11 mouse cellular contexts compared by ENCODE assay signal in the genomic region with DNA sequence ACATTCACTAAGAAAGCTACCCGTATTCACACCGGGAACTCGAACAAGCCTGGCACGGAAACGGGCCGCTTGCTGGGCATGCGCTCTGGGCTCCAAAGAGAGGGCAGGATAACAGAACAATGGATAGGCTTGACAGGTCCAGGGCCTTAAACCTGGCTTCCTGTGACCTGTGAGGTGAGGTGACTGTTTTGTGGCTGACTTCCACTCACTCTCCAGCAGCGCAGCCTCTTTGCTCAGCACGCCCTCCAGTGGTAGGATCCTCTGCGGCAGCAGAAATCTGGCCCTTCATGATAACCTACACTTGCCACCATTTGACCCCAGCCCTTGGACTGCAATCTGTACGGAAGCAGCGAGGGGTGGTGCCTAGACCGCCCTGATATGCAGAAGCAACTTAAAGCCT. TPM values are rescaled to one million over a fixed set of nuclear protein-coding genes. Genes with fewer than 3 reads are reported as not detected.
DNase-seq lines count a peak whose midpoint lies in the region; ATAC-seq lines count a peak whose summit lies in the region.
"Had no signal": no experiment of that assay in that cellular context is flagged by ENCODE, and none has a peak within 500 bp of the region (broad histone marks: within the 10 kb centered on the region; RNA-seq: fewer than 3 reads in every experiment).

No protein-coding gene starts in this region.

- 22% methylated on average over 13 of the region's 13 CpGs for WGBS in forebrain, embryonic 11.5 days
- 21% methylated on average over 13 of the region's 13 CpGs for WGBS in forebrain, embryonic 15.5 days
- 19% methylated on average over 13 of the region's 13 CpGs for WGBS in neural tube, embryonic 12.5 days

- 0 out of 2 replicates have a peak, but pooled peaks cover 2% of the 10 kb centered on the region for H3K4me1 ChIP-seq in forebrain, embryonic 11.5 days (replicated peaks; ENCODE audit: control insufficient read depth, insufficient read depth, low read length)
- no peaks in the 10 kb centered on the region for H3K4me1 ChIP-seq in forebrain, embryonic 15.5 days
- H3K4me1 ChIP-seq in neural tube, embryonic 12.5 days, result no peaks in the 10 kb centered on the region
- H3K4me1 ChIP-seq: limb, embryonic 13.5 days had no signal

- no peak for DNase-seq in forebrain, embryonic 11.5 days (ENCODE audit: low spot score)
- no peak for DNase-seq in neural tube, embryonic 10.5 days (ENCODE audit: extremely low spot score, low spot score)
- peak; percentile 36 for DNase-seq in kidney, postnatal 14 days
- no peak for DNase-seq in frontal cortex, postnatal 14 days (ENCODE audit: low spot score in 2 of 2)
- no peak for DNase-seq in cerebellum, postnatal 36 days
- DNase-seq: heart, postnatal 36 days had no signal

- no peak overlapping the region for H3K9ac ChIP-seq in forebrain, embryonic 11.5 days (ENCODE audit: low read length)
- H3K9ac ChIP-seq in forebrain, embryonic 15.5 days (replicated peaks), result no peak overlapping the region
- H3K9ac ChIP-seq in neural tube, embryonic 12.5 days, result no peak overlapping the region
- H3K9ac ChIP-seq: limb, embryonic 13.5 days had no signal

- no peak overlapping the region for H3K4me3 ChIP-seq in forebrain, embryonic 11.5 days (ENCODE audit: low read depth, low read length)
- no peak overlapping the region for H3K4me3 ChIP-seq in forebrain, embryonic 15.5 days
- H3K4me3 ChIP-seq in neural tube, embryonic 12.5 days, result no peak overlapping the region
- H3K4me3 ChIP-seq: limb, embryonic 13.5 days had no signal

- H3K27ac ChIP-seq in forebrain, embryonic 11.5 days (ENCODE audit: low read depth, low read length), result no peak overlapping the region
- no peak overlapping the region for H3K27ac ChIP-seq in forebrain, embryonic 15.5 days (replicated peaks)
- H3K27ac ChIP-seq in neural tube, embryonic 12.5 days, result no peak overlapping the region
- H3K27ac ChIP-seq: limb, embryonic 13.5 days had no signal

- H3K36me3 ChIP-seq in forebrain, embryonic 11.5 days (ENCODE audit: control insufficient read depth, insufficient read depth, low read length), result no peaks in the 10 kb centered on the region
- H3K36me3 ChIP-seq in forebrain, embryonic 15.5 days, result no peaks in the 10 kb centered on the region
- no peaks in the 10 kb centered on the region for H3K36me3 ChIP-seq in neural tube, embryonic 12.5 days
- H3K36me3 ChIP-seq: limb, embryonic 13.5 days had no signal

- H3K27me3 ChIP-seq in forebrain, embryonic 11.5 days (ENCODE audit: control insufficient read depth, insufficient read depth, low read length), result no peaks in the 10 kb centered on the region
- H3K27me3 ChIP-seq in forebrain, embryonic 15.5 days, result no peaks in the 10 kb centered on the region; the same call in 1 of the 2 replicates
- peaks cover 8% of the 10 kb centered on the region for H3K27me3 ChIP-seq in neural tube, embryonic 12.5 days (replicated peaks)

- no peak for ATAC-seq in forebrain, embryonic 11.5 days (replicated peaks; ENCODE audit: low FRiP score)
- no peak for ATAC-seq in forebrain, embryonic 15.5 days (replicated peaks)
- no peak for ATAC-seq in neural tube, embryonic 12.5 days (ENCODE audit: low FRiP score, low read depth)
- ATAC-seq in granulocyte monocyte progenitor cell, adult 5-6 weeks (replicated peaks; ENCODE audit: poor library complexity, severe bottlenecking), result no peak

- H3K9me3 ChIP-seq in forebrain, embryonic 11.5 days (ENCODE audit: control insufficient read depth, low read length), result no peaks in the 10 kb centered on the region
- no peaks in the 10 kb centered on the region for H3K9me3 ChIP-seq in forebrain, embryonic 15.5 days
- H3K9me3 ChIP-seq in neural tube, embryonic 12.5 days, result 0 out of 2 replicates have a peak, but pooled peaks cover 3% of the 10 kb centered on the region
- H3K9me3 ChIP-seq: limb, embryonic 13.5 days had no signal

- H3K4me2 ChIP-seq in forebrain, embryonic 11.5 days (ENCODE audit: low read depth, low read length, severe bottlenecking), result 0 out of 2 replicates have a peak overlapping the region, but pooled peaks have one; percentile 8
- no peak overlapping the region; the same call in 1 of the 2 replicates for H3K4me2 ChIP-seq in forebrain, embryonic 15.5 days (replicated peaks)
- H3K4me2 ChIP-seq in neural tube, embryonic 12.5 days (replicated peaks), result peak overlapping the region; percentile 38
- H3K4me2 ChIP-seq: limb, embryonic 13.5 days had no signal

RNA-seq across cellular contexts. Expression of a gene that starts 19.7 kb away (rescaled TPM):
- polyA plus RNA-seq in forebrain, embryonic 11.5 days (2014; fragmentation: Nextera tagmentation; extraction: Ambion mirVana), result 0.11 and 0.25 TPM in 2 replicates
- polyA plus RNA-seq in forebrain, embryonic 15.5 days (2015; fragmentation: Nextera tagmentation; extraction: Ambion mirVana), result 0.59 and 0.67 TPM in 2 replicates
- polyA plus RNA-seq in neural tube, embryonic 12.5 days (2016; fragmentation: Nextera tagmentation; extraction: Ambion mirVana), result 0.08 TPM in 1 of 2 replicates, not detected in the other
- not detected in 2 replicates for total RNA-seq in granulocyte monocyte progenitor cell, adult 5-6 weeks (2014; fragmentation: Nextera tagmentation)
- not detected in 2 replicates for total RNA-seq in granulocyte monocyte progenitor cell, adult 5-6 weeks (2017)
- total RNA-seq: heart, postnatal 36 days had no signal
- polyA plus RNA-seq: limb, embryonic 13.5 days had no signal

RNA-seq across cellular contexts. Expression of a gene that starts 22.8 kb away (rescaled TPM):
- polyA plus RNA-seq in forebrain, embryonic 11.5 days (2014; fragmentation: Nextera tagmentation; extraction: Ambion mirVana), result not detected in 2 replicates
- polyA plus RNA-seq in forebrain, embryonic 15.5 days (2015; fragmentation: Nextera tagmentation; extraction: Ambion mirVana), result not detected in 2 replicates
- polyA plus RNA-seq in neural tube, embryonic 12.5 days (2016; fragmentation: Nextera tagmentation; extraction: Ambion mirVana), result not detected in 2 replicates
- not detected in 2 replicates for total RNA-seq in granulocyte monocyte progenitor cell, adult 5-6 weeks (2014; fragmentation: Nextera tagmentation)
- not detected in 2 replicates for total RNA-seq in granulocyte monocyte progenitor cell, adult 5-6 weeks (2017)
- total RNA-seq: heart, postnatal 36 days had no signal
- polyA plus RNA-seq: limb, embryonic 13.5 days; neural tube, embryonic 11.5 days had no signal

RNA-seq across cellular contexts. Expression of a gene that starts 30.5 kb away (rescaled TPM):
- polyA plus RNA-seq in forebrain, embryonic 11.5 days (2014; fragmentation: Nextera tagmentation; extraction: Ambion mirVana), result not detected in 2 replicates
- 0.46 TPM in 1 of 2 replicates, not detected in the other for polyA plus RNA-seq in forebrain, embryonic 15.5 days (2015; fragmentation: Nextera tagmentation; extraction: Ambion mirVana)
- polyA plus RNA-seq in neural tube, embryonic 12.5 days (2016; fragmentation: Nextera tagmentation; extraction: Ambion mirVana), result 0.32 TPM in 1 of 2 replicates, not detected in the other
- not detected in 2 replicates for total RNA-seq in granulocyte monocyte progenitor cell, adult 5-6 weeks (2014; fragmentation: Nextera tagmentation)
- total RNA-seq in granulocyte monocyte progenitor cell, adult 5-6 weeks (2017), result not detected in 2 replicates
- total RNA-seq: heart, postnatal 36 days had no signal
- polyA plus RNA-seq: neural tube, embryonic 11.5 days had no signal

RNA-seq across cellular contexts. Expression of a gene that starts 35.8 kb away (rescaled TPM):
- 0.07 and 0.35 TPM in 2 replicates for polyA plus RNA-seq in forebrain, embryonic 11.5 days (2014; fragmentation: Nextera tagmentation; extraction: Ambion mirVana)
- polyA plus RNA-seq in forebrain, embryonic 15.5 days (2015; fragmentation: Nextera tagmentation; extraction: Ambion mirVana), result 0.09 and 0.22 TPM in 2 replicates
- polyA plus RNA-seq in neural tube, embryonic 12.5 days (2016; fragmentation: Nextera tagmentation; extraction: Ambion mirVana), result 0.24 and 0.28 TPM in 2 replicates
- not detected in 2 replicates for total RNA-seq in granulocyte monocyte progenitor cell, adult 5-6 weeks (2014; fragmentation: Nextera tagmentation)
- total RNA-seq in granulocyte monocyte progenitor cell, adult 5-6 weeks (2017), result not detected in 2 replicates
- polyA plus RNA-seq: neural tube, embryonic 11.5 days had no signal
